Mouse (Mus musculus): ENCODE measurements around the gene Phex. TPM values are rescaled to one million over a fixed set of nuclear protein-coding genes. Genes with fewer than 3 reads are reported as not detected.

Phex gene
- polyA plus RNA-seq, 1 experiment from 2014 or later: 0.10 TPM

GRCm38 (mm10) chrX:157184167-157184566 lies 230.9 kb downstream of the Phex start:
- WGBS: 76% methylated on average over 4 of the region's 4 CpGs

GRCm38 (mm10) chrX:157180845-157181244 lies 234.3 kb downstream of the Phex start:
- no peak overlapping the region for H3K27ac ChIP-seq (ENCODE audit: low read depth, low read length)
- DNase-seq (ENCODE audit: low spot score): no peak
- no peak for ATAC-seq (replicated peaks; ENCODE audit: low FRiP score)

More at GRCm38 (mm10) chrX:157184167-157184566, 230.9 kb downstream of the Phex start:
- H3K36me3 ChIP-seq (ENCODE audit: control insufficient read depth, insufficient read depth, low read length): no peaks in the 10 kb centered on the region
- no peak for ATAC-seq (replicated peaks; ENCODE audit: low FRiP score)
- no peak overlapping the region for H3K9ac ChIP-seq (ENCODE audit: low read depth, low read length)
- H3K9me3 ChIP-seq (ENCODE audit: control insufficient read depth, low read length): no peaks in the 10 kb centered on the region
- no peak overlapping the region for H3K4me2 ChIP-seq
- H3K27ac ChIP-seq (ENCODE audit: low read depth, low read length): no peak overlapping the region
- H3K27me3 ChIP-seq (replicated peaks; ENCODE audit: control insufficient read depth, insufficient read depth, low read length): no peaks in the 10 kb centered on the region
- no peaks in the 10 kb centered on the region for H3K4me1 ChIP-seq (replicated peaks; ENCODE audit: control insufficient read depth, insufficient read depth, low read length)
- H3K4me3 ChIP-seq (ENCODE audit: low read depth, low read length): no peak overlapping the region
- DNase-seq (ENCODE audit: low spot score): no peak

GRCm38 (mm10) chrX:157164142-157164541 lies 251.0 kb downstream of the Phex start:
- H3K27me3 ChIP-seq (replicated peaks; ENCODE audit: control insufficient read depth, insufficient read depth, low read length): no peaks in the 10 kb centered on the region
- WGBS: 59% methylated on average over 3 of the region's 3 CpGs
- H3K9ac ChIP-seq (ENCODE audit: low read depth, low read length): no peak overlapping the region
- no peak overlapping the region for H3K4me3 ChIP-seq (ENCODE audit: low read depth, low read length)
- H3K36me3 ChIP-seq (ENCODE audit: control insufficient read depth, insufficient read depth, low read length): no peaks in the 10 kb centered on the region
- no peaks in the 10 kb centered on the region for H3K9me3 ChIP-seq (ENCODE audit: control insufficient read depth, low read length)
- no peaks in the 10 kb centered on the region for H3K4me1 ChIP-seq (replicated peaks; ENCODE audit: control insufficient read depth, insufficient read depth, low read length)
- no peak overlapping the region for H3K4me2 ChIP-seq
- H3K27ac ChIP-seq (ENCODE audit: low read depth, low read length): no peak overlapping the region
- no peak for DNase-seq (ENCODE audit: low spot score)
- no peak for ATAC-seq (replicated peaks; ENCODE audit: low FRiP score)

More at GRCm38 (mm10) chrX:157180845-157181244, 234.3 kb downstream of the Phex start:
- no peak overlapping the region for H3K9ac ChIP-seq (ENCODE audit: low read depth, low read length)
- H3K4me3 ChIP-seq (ENCODE audit: low read depth, low read length): no peak overlapping the region
- H3K4me1 ChIP-seq (replicated peaks; ENCODE audit: control insufficient read depth, insufficient read depth, low read length): no peaks in the 10 kb centered on the region
- no peaks in the 10 kb centered on the region for H3K27me3 ChIP-seq (replicated peaks; ENCODE audit: control insufficient read depth, insufficient read depth, low read length)
- no peak overlapping the region for H3K4me2 ChIP-seq
- H3K9me3 ChIP-seq (ENCODE audit: control insufficient read depth, low read length): no peaks in the 10 kb centered on the region
- 75% methylated on average over 1 of the region's 1 CpGs for WGBS
- H3K36me3 ChIP-seq (ENCODE audit: control insufficient read depth, insufficient read depth, low read length): no peaks in the 10 kb centered on the region

- Histone ChIP-seq H3K9ac (ENCODE audit: low read depth, low read length) (no peak overlapping the region), H3K36me3 (ENCODE audit: control insufficient read depth, insufficient read depth, low read length) (no peaks in the 10 kb centered on the region), H3K4me2 (no peak overlapping the region), H3K27ac (ENCODE audit: low read depth, low read length) (no peak overlapping the region), H3K4me1 (replicated peaks; ENCODE audit: control insufficient read depth, insufficient read depth, low read length) (no peaks in the 10 kb centered on the region), H3K4me3 (ENCODE audit: low read depth, low read length) (no peak overlapping the region), H3K9me3 (ENCODE audit: control insufficient read depth, low read length) (no peaks in the 10 kb centered on the region), H3K27me3 (replicated peaks; ENCODE audit: control insufficient read depth, insufficient read depth, low read length) (no peaks in the 10 kb centered on the region)
- ATAC-seq (replicated peaks; ENCODE audit: low FRiP score) (no peak), DNase-seq (ENCODE audit: low spot score) (no peak)
- WGBS: 70% methylated on average over 2 of the region's 2 CpGs
These were observed 251.7 kb downstream of the Phex start for GRCm38 (mm10) chrX:157163394-157163793.

GRCm38 (mm10) chrX:157144675-157145074 lies 270.4 kb downstream of the Phex start:
- Histone ChIP-seq H3K27ac (ENCODE audit: low read depth, low read length) (no peak overlapping the region), H3K4me3 (ENCODE audit: low read depth, low read length) (no peak overlapping the region), H3K4me2 (no peak overlapping the region), H3K4me1 (replicated peaks; ENCODE audit: control insufficient read depth, insufficient read depth, low read length) (no peaks in the 10 kb centered on the region), H3K27me3 (replicated peaks; ENCODE audit: control insufficient read depth, insufficient read depth, low read length) (no peaks in the 10 kb centered on the region), H3K9ac (ENCODE audit: low read depth, low read length) (no peak overlapping the region), H3K9me3 (ENCODE audit: control insufficient read depth, low read length) (no peaks in the 10 kb centered on the region), H3K36me3 (ENCODE audit: control insufficient read depth, insufficient read depth, low read length) (no peaks in the 10 kb centered on the region)
- no peak for DNase-seq (ENCODE audit: low spot score)
- ATAC-seq (replicated peaks; ENCODE audit: low FRiP score): no peak

DNA sequence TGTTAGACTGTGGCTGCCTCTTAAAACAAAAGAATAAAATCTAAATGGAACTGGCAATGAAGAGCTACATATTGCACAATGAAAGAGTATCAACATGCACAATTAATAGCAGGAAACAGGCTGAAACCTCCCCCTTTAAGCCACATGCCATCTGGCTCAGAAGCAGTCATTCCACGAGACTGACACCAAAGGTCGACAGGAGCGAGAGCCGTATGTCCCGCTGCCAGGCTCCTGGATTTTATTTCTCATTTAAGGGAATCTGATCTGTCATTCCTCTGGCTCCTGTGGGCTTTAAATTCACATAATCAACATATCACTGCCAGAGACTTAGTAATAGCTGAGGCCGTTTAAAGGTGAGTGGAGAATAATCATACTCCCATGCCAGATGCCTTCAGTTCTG lies 275.5 kb downstream of the Phex start:
- H3K4me3 ChIP-seq (ENCODE audit: low read depth, low read length): no peak overlapping the region
- no peak overlapping the region for H3K27ac ChIP-seq (ENCODE audit: low read depth, low read length)
- no peaks in the 10 kb centered on the region for H3K9me3 ChIP-seq (ENCODE audit: control insufficient read depth, low read length)
- no peaks in the 10 kb centered on the region for H3K4me1 ChIP-seq (replicated peaks; ENCODE audit: control insufficient read depth, insufficient read depth, low read length)
- H3K4me2 ChIP-seq: no peak overlapping the region
- DNase-seq (ENCODE audit: low spot score) (no peak), ATAC-seq (replicated peaks; ENCODE audit: low FRiP score) (no peak)
- H3K9ac ChIP-seq (ENCODE audit: low read depth, low read length): no peak overlapping the region
- H3K27me3 ChIP-seq (replicated peaks; ENCODE audit: control insufficient read depth, insufficient read depth, low read length): no peaks in the 10 kb centered on the region
- WGBS: 77% methylated on average over 6 of the region's 6 CpGs
- no peaks in the 10 kb centered on the region for H3K36me3 ChIP-seq (ENCODE audit: control insufficient read depth, insufficient read depth, low read length)

Small RNA genes lying within 50 kb of the gene (microRNA-seq; reads per million reads assigned to microRNA genes)
- not detected for gene Gm23798 (ENCODE audit: borderline number of aligned reads)

Other genes with a start within 250 kb of the Phex start
- 63.3 and 63.6 TPM in 2 replicates for gene Sms, start 77.0 kb upstream of the Phex start, polyA plus RNA-seq (2014; fragmentation: Nextera tagmentation; extraction: Ambion mirVana)
- gene Yy2, start 153.7 kb upstream of the Phex start, polyA plus RNA-seq (2014; fragmentation: Nextera tagmentation; extraction: Ambion mirVana): 4.1 and 4.2 TPM in 2 replicates
- 19.5 and 21.2 TPM in 2 replicates for gene Mbtps2, start 183.4 kb upstream of the Phex start, polyA plus RNA-seq (2014; fragmentation: Nextera tagmentation; extraction: Ambion mirVana)

Data from liver, embryonic 11.5 days (tissue).